Mouse (Mus musculus) kidney, embryonic 16.5 days (tissue): ENCODE data around the gene Gm40460. TPM values are rescaled to one million over a fixed set of nuclear protein-coding genes. Genes with fewer than 3 reads are reported as not detected.
"Not testable (repeated sequence)": the region's sequence is repeated elsewhere in the genome, so short reads cannot be mapped to it uniquely, and the experiment has no call there.

Experiments used
- ATAC-seq: fragments of 200-750 bp; cut with Nextera tagmentation; 2 replicates; pipeline ENCODE4 v1.8.0; 2017; ENCODE audit warnings: moderate TSS enrichment; ENCODE audit not compliant: low FRiP score, low TSS enrichment
- H3K27ac ChIP-seq: fragments of 300-500 bp; sonication (generic); 2 replicates; pipeline ENCODE4 v1.5.1; 2014; ENCODE audit warnings: low read length
- H3K27me3 ChIP-seq: fragments of 300-500 bp; sonication (generic); 2 replicates; pipeline ENCODE4 v1.6.1; 2014; ENCODE audit warnings: low read length, control low read depth, mixed read lengths; ENCODE audit not compliant: insufficient read depth
- H3K36me3 ChIP-seq: fragments of 300-500 bp; sonication (generic); 2 replicates; pipeline ENCODE4 v1.6.1; 2014; ENCODE audit warnings: low read length, control low read depth, mixed read lengths; ENCODE audit not compliant: insufficient read depth
- H3K4me1 ChIP-seq: fragments of 300-500 bp; sonication (generic); 2 replicates; pipeline ENCODE4 v1.6.1; 2014; ENCODE audit warnings: low read length, control low read depth, mixed read lengths; ENCODE audit not compliant: insufficient read depth
- H3K4me2 ChIP-seq: fragments of 300-500 bp; sonication (generic); replicated peaks from 2 replicates; pipeline ENCODE4 v1.6.1; 2014; ENCODE audit warnings: low read depth, low read length
- H3K4me3 ChIP-seq: fragments of 300-500 bp; sonication (generic); 2 replicates; pipeline ENCODE4 v1.5.1; 2014; ENCODE audit warnings: mild to moderate bottlenecking, low read length
- H3K9ac ChIP-seq: fragments of 300-500 bp; sonication (generic); replicated peaks from 2 replicates; pipeline ENCODE4 v1.6.1; 2014; ENCODE audit warnings: low read length
- H3K9me3 ChIP-seq: fragments of 300-500 bp; sonication (generic); 2 replicates; pipeline ENCODE4 v1.6.1; 2016; ENCODE audit warnings: low read length, control low read depth
- WGBS: fragments of 180-500 bp; shearing (Covaris S2); extraction: QIAGEN DNeasy Blood & Tissue Kit; methylation state at CpG from one replicate; pipeline ENCODE4 v1.1.7; 2014; 5-methylcytosine and 5-hydroxymethylcytosine counted together
- polyA plus RNA-seq: library from polyadenylated mRNA; unstranded; fragments of >200 nt; fragmentation: Nextera tagmentation; extraction: Ambion mirVana; gene quantifications from 2 replicates; pipeline ENCODE4 v1.2.1, GENCODE M21; 2015

Gene Gm40460
- not detected in 2 replicates for polyA plus RNA-seq

GRCm38 (mm10) chr7:142240978-142241377, at the start of gene Gm40460:
Gene Gm40460 (minus strand): TSS chr7:142241078.
- Histone ChIP-seq H3K36me3 (no peaks in the 10 kb centered on the region), H3K4me3 (no peak within 1 kb of the TSS), H3K27me3 (no peaks in the 10 kb centered on the region), H3K9ac (no peak within 1 kb of the TSS), H3K9me3 (0 out of 2 replicates have a peak, but pooled peaks cover 3% of the 10 kb centered on the region), H3K4me2 (no peak within 1 kb of the TSS), H3K4me1 (no peaks in the 10 kb centered on the region), H3K27ac (no peak within 1 kb of the TSS)
- ATAC-seq, result no peak
- WGBS, result 13% methylated on average over 2 of the region's 2 CpGs

DNA sequence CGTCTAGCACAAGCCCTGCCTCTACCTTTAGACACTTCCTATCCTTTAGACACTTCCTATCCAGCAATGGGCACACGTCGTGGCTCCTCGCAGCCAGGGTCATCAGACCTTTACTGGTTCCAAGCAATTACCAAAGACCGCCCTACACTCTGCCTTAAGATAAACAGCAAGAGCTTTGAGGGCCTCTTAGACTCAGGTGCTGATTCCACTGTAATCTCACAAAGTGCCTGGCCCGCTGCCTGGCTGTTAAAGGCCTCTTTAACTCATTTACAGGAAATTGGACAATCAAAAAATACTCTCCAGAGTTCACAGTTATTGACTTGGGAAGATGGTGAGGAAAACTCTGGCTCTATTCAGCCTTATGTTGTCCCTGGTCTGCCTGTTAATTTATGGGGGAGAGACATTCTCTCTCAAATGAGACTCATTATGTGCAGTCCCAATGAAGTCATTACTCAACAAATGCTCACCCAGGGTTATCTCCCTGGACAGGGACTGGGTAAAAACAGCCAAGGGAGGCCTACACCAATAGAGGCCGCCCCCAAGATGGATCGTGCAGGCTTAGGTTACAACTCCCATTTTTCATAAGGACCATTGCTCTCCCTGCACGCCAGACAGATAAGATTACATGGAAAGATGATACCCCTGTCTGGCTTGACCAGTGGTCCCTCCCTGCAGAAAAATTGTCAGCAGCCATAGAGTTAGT, 45.2 kb upstream of the Gm40460 start:
- H3K4me1 ChIP-seq, result peaks cover 11% of the 10 kb centered on the region; the same call in 1 of the 2 replicates
- ATAC-seq, H3K36me3 ChIP-seq, H3K27me3 ChIP-seq, H3K9ac ChIP-seq, H3K4me3 ChIP-seq, H3K4me2 ChIP-seq, H3K9me3 ChIP-seq: not testable (repeated sequence)
- H3K27ac ChIP-seq, result peak overlapping the region; percentile 38; the same call in 1 of the 2 replicates
- 26% methylated on average over 9 of the region's 9 CpGs for whole genome bisulfite sequencing

DNA sequence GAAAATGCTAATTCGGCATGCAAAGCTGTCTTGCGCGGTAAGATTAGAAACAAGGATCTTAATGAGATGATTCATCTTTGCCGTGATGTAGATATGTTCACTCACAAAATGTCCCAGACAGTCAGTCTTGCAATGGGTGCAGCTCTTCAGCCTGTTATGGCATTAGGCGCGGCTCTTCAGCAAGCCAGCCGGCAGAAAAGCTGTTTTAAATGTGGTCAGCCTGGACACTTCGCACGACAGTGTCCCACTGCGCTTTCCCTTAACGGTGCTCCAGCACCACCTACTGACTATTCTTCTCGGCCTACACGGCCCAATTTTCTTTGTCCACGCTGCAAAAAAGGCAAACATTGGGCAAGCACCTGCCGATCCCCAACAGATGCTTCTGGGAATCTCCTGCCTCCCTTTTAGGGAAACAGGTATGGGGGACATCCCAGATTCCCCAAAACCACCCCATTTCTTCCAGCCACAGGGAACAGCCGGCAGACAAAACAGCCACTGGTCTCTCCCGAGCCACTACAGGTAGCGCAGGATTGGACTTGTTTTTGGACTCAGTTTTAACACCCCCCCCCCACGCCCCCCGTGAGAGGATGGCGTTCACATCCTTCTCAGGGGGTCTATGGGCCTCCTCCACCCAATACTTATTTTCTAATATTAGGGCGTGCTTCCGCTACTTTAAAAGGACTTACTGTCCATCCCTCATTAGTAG, 44.4 kb upstream of the Gm40460 start:
- Histone ChIP-seq H3K4me3 (peak overlapping the region; percentile 59), H3K9me3 (no peaks in the 10 kb centered on the region), H3K4me2 (peak overlapping the region; percentile 66), H3K27ac (peak overlapping the region; percentile 91; the same call in 1 of the 2 replicates), H3K4me1 (peaks cover 11% of the 10 kb centered on the region; the same call in 1 of the 2 replicates), H3K27me3 (no peaks in the 10 kb centered on the region), H3K36me3 (no peaks in the 10 kb centered on the region), H3K9ac (peak overlapping the region; percentile 39)
- 9% methylated on average over 23 of the region's 23 CpGs for WGBS
- peak; percentile 80 for ATAC-seq

DNA sequence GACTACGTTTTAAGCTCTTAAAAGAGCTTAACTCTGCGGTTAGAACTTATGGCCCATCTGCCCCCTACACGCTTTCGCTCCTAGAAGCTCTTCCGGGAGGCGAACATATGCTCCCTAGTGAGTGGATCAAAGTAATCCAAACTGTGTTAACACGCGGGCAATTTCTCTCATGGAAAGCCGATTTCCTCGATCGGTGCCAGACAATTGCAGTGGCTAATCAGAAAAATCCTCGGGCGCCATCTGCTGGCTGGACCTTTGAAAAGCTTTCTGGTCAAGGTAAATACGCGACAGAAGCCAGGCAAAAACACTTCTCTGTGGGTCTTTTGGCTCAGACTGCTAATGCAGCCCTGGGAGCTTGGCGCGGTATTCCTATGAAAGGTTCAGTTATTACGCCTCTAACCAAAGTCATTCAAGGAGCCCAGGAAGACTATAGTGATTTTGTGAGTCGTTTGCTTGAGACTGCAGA, 43.8 kb upstream of the Gm40460 start:
- peaks cover 11% of the 10 kb centered on the region; the same call in 1 of the 2 replicates for H3K4me1 ChIP-seq
- no peaks in the 10 kb centered on the region for H3K9me3 ChIP-seq
- no peaks in the 10 kb centered on the region for H3K27me3 ChIP-seq
- under 1% methylated on average over 19 of the region's 19 CpGs for WGBS
- H3K36me3 ChIP-seq, result no peaks in the 10 kb centered on the region
- H3K9ac ChIP-seq, result peak overlapping the region; percentile 81
- peak overlapping the region; percentile 59 for H3K4me3 ChIP-seq
- peak overlapping the region; percentile 66 for H3K4me2 ChIP-seq
- peak; percentile 78 for ATAC-seq
- H3K27ac ChIP-seq, result peak overlapping the region; percentile 91

DNA sequence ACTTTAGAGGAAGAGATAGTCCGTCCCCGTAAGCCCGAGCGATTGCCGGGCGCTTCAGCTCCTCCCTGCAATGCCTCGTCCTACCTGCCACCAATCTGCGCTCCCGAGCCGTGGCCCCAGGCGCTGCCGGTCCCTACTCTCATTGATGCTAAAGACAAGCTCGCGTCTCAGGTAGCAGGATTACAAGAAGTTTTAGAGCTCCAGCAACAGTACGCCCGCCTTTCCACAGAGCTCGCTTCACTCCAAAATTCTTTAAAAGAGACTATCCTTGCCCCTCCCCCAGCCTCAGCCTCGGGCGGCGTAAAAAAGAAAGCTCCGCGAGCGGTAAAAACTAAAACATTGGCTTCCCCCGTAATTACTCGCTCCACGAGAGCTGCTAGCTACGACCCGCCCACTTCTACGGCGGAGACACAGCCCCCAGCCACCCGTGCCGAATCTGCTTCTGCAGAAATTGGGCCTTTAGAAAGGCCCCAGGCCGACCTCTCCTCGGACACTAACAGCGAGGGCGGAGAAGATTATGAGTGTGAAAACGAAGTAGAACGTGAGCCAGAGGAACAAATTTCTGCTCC, 43.2 kb upstream of the Gm40460 start:
- ATAC-seq, result peak; percentile 80
- no peaks in the 10 kb centered on the region for H3K27me3 ChIP-seq
- peak overlapping the region; percentile 91 for H3K27ac ChIP-seq
- H3K9ac ChIP-seq, result peak overlapping the region; percentile 81
- peak overlapping the region; percentile 66 for H3K4me2 ChIP-seq
- no peaks in the 10 kb centered on the region for H3K9me3 ChIP-seq
- H3K4me1 ChIP-seq, result peaks cover 8% of the 10 kb centered on the region; the same call in 1 of the 2 replicates
- no peaks in the 10 kb centered on the region for H3K36me3 ChIP-seq
- H3K4me3 ChIP-seq, result peak overlapping the region; percentile 59
- under 1% methylated on average over 38 of the region's 38 CpGs for WGBS

DNA sequence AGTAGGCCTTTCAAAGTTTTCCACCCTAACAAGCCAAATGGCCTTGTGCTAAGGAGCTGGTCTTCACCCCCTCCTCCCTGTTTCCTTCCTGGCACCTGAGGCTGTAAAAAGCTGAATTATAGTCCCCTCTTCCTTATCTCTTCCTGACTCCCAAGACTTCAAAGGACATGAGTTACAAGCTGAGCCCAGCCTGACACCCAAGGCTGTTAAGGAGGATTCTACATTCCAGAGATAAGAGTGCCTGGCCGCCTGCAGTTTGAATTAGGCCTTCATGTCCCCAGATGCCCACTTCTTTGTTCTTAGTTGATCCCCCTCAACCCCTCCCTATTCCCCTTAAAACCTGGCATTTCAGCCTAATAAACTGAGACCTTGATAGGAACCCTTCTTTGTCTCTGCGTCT, 42.0 kb upstream of the Gm40460 start:
- H3K27ac ChIP-seq, H3K36me3 ChIP-seq, H3K9ac ChIP-seq, H3K9me3 ChIP-seq, H3K27me3 ChIP-seq, ATAC-seq, H3K4me1 ChIP-seq: not testable (repeated sequence)
- 0 out of 2 replicates have a peak overlapping the region, but pooled peaks have one; percentile 7 for H3K4me3 ChIP-seq
- WGBS, result 28% methylated on average over 2 of the region's 2 CpGs
- peak overlapping the region; percentile 66 for H3K4me2 ChIP-seq

- H3K27me3 ChIP-seq, ATAC-seq, H3K9ac ChIP-seq, H3K4me3 ChIP-seq, H3K4me2 ChIP-seq, H3K27ac ChIP-seq, H3K36me3 ChIP-seq, H3K4me1 ChIP-seq, H3K9me3 ChIP-seq: not testable (repeated sequence)
- WGBS, result 88% methylated on average over 1 of the region's 1 CpGs
Measured at GRCm38 (mm10) chr7:142279291-142279690, 38.4 kb upstream of the Gm40460 start.

GRCm38 (mm10) chr7:142278183-142278582, 37.3 kb upstream of the Gm40460 start:
- H3K9ac ChIP-seq, H3K9me3 ChIP-seq, ATAC-seq, H3K4me1 ChIP-seq, H3K36me3 ChIP-seq, H3K27me3 ChIP-seq, H3K4me3 ChIP-seq, H3K27ac ChIP-seq, H3K4me2 ChIP-seq: not testable (repeated sequence)
- WGBS, result 0% methylated on average over 3 of the region's 3 CpGs

GRCm38 (mm10) chr7:142274263-142274662, 33.4 kb upstream of the Gm40460 start, which contains the start of gene Gm4559:
Gene Gm4559 (minus strand): TSS chr7:142274363.
- not testable (repeated sequence) for H3K9me3 ChIP-seq, H3K9ac ChIP-seq, H3K4me3 ChIP-seq, H3K27ac ChIP-seq, H3K4me2 ChIP-seq, ATAC-seq, H3K36me3 ChIP-seq, H3K4me1 ChIP-seq, H3K27me3 ChIP-seq
